Mouse (Mus musculus): ENCODE results near the gene Adgrb2. TPM values are rescaled to one million over a fixed set of nuclear protein-coding genes. Genes with fewer than 3 reads are reported as not detected.

Adgrb2 gene
- polyA plus RNA-seq, 1 experiment from 2014 or later: 0.70 TPM

- ATAC-seq: no peak
Observed at GRCm38 (mm10) chr4:129966201-129966600, 18.5 kb upstream of the Adgrb2 start.

GRCm38 (mm10) chr4:129967024-129968014 lies 17.4 kb upstream of the Adgrb2 start:
- no peaks in the 10 kb centered on the region for H3K36me3 ChIP-seq (ENCODE audit: control insufficient read depth, insufficient read depth)
- no peak for TF ChIP-seq CTCF (IDR thresholded peaks at IDR 0.05; ENCODE audit: low read depth)
- H3K27me3 ChIP-seq (replicated peaks; ENCODE audit: control insufficient read depth, insufficient read depth, low read length): peaks cover 4% of the 10 kb centered on the region; the same call in 1 of the 2 replicates
- no peak overlapping the region for H3K4me2 ChIP-seq (replicated peaks; ENCODE audit: low read depth)
- no peak for ATAC-seq
- no peaks in the 10 kb centered on the region for H3K4me1 ChIP-seq (replicated peaks; ENCODE audit: control insufficient read depth, insufficient read depth, low read length)
- H3K9ac ChIP-seq (ENCODE audit: low read depth, low read length): no peak overlapping the region
- no peak overlapping the region for H3K4me3 ChIP-seq (ENCODE audit: low read depth, low read length)
- H3K9me3 ChIP-seq (ENCODE audit: control insufficient read depth): no peaks in the 10 kb centered on the region
- no peak overlapping the region for H3K27ac ChIP-seq (ENCODE audit: low read depth, low read length)
- WGBS: 50% methylated on average over 13 of the region's 13 CpGs

More at GRCm38 (mm10) chr4:129966201-129966600, 18.5 kb upstream of the Adgrb2 start:
- no peaks in the 10 kb centered on the region for H3K9me3 ChIP-seq (ENCODE audit: control insufficient read depth)
- no peak overlapping the region for H3K4me3 ChIP-seq (ENCODE audit: low read depth, low read length)
- H3K27ac ChIP-seq (ENCODE audit: low read depth, low read length): no peak overlapping the region
- no peak overlapping the region for H3K9ac ChIP-seq (ENCODE audit: low read depth, low read length)
- no peaks in the 10 kb centered on the region for H3K4me1 ChIP-seq (replicated peaks; ENCODE audit: control insufficient read depth, insufficient read depth, low read length)
- no peaks in the 10 kb centered on the region for H3K36me3 ChIP-seq (ENCODE audit: control insufficient read depth, insufficient read depth)
- 0 out of 2 replicates have a peak, but pooled peaks cover 5% of the 10 kb centered on the region for H3K27me3 ChIP-seq (replicated peaks; ENCODE audit: control insufficient read depth, insufficient read depth, low read length)
- 41% methylated on average over 10 of the region's 10 CpGs for WGBS
- TF ChIP-seq CTCF (IDR thresholded peaks at IDR 0.05; ENCODE audit: low read depth): no peak
- no peak overlapping the region for H3K4me2 ChIP-seq (replicated peaks; ENCODE audit: low read depth)

- Histone ChIP-seq H3K4me3 (ENCODE audit: low read depth, low read length) (no peak overlapping the region), H3K9ac (ENCODE audit: low read depth, low read length) (no peak overlapping the region), H3K9me3 (ENCODE audit: control insufficient read depth) (no peaks in the 10 kb centered on the region), H3K36me3 (ENCODE audit: control insufficient read depth, insufficient read depth) (no peaks in the 10 kb centered on the region), H3K4me1 (replicated peaks; ENCODE audit: control insufficient read depth, insufficient read depth, low read length) (no peaks in the 10 kb centered on the region), H3K27ac (ENCODE audit: low read depth, low read length) (no peak overlapping the region), H3K27me3 (replicated peaks; ENCODE audit: control insufficient read depth, insufficient read depth, low read length) (peaks cover 4% of the 10 kb centered on the region; the same call in 1 of the 2 replicates), H3K4me2 (replicated peaks; ENCODE audit: low read depth) (no peak overlapping the region)
- no peak for TF ChIP-seq CTCF (IDR thresholded peaks at IDR 0.05; ENCODE audit: low read depth)
- 59% methylated on average over 8 of the region's 8 CpGs for WGBS
- no peak for ATAC-seq
Observed at GRCm38 (mm10) chr4:129970168-129970567, 14.5 kb upstream of the Adgrb2 start.

- Histone ChIP-seq H3K27ac (ENCODE audit: low read depth, low read length) (no peak overlapping the region), H3K4me1 (replicated peaks; ENCODE audit: control insufficient read depth, insufficient read depth, low read length) (no peaks in the 10 kb centered on the region), H3K36me3 (ENCODE audit: control insufficient read depth, insufficient read depth) (no peaks in the 10 kb centered on the region), H3K4me2 (replicated peaks; ENCODE audit: low read depth) (no peak overlapping the region), H3K27me3 (replicated peaks; ENCODE audit: control insufficient read depth, insufficient read depth, low read length) (peaks cover 4% of the 10 kb centered on the region; the same call in 1 of the 2 replicates), H3K4me3 (ENCODE audit: low read depth, low read length) (no peak overlapping the region), H3K9me3 (ENCODE audit: control insufficient read depth) (no peaks in the 10 kb centered on the region), H3K9ac (ENCODE audit: low read depth, low read length) (no peak overlapping the region)
- WGBS: 87% methylated on average over 11 of the region's 11 CpGs
- no peak for ATAC-seq
- TF ChIP-seq CTCF (IDR thresholded peaks at IDR 0.05; ENCODE audit: low read depth): no peak
Observed at GRCm38 (mm10) chr4:129970861-129971260, 13.8 kb upstream of the Adgrb2 start.

DNA sequence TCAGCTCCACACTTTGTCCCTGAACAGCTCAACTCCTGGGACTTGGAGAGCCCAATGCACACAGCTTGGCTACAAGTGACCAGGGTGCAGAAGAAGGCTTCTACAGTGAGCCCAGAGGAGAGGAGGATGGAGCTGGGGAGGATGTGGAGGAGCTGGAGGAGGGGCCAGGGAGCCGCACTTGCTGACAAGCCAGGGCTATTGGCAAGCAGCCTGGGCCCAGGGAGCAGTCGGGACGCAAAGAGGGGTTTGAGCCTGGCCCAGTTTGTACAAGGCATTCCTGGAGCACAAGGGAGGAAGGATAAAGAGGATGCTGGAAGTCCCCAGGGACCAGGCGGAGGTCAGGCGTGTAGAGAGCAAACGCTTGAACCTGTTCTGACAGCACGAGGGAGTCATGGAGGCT lies 12.7 kb upstream of the Adgrb2 start:
- no peak overlapping the region for H3K27ac ChIP-seq (ENCODE audit: low read depth, low read length)
- WGBS: 40% methylated on average over 7 of the region's 7 CpGs
- TF ChIP-seq CTCF (IDR thresholded peaks at IDR 0.05; ENCODE audit: low read depth): no peak
- H3K4me1 ChIP-seq (replicated peaks; ENCODE audit: control insufficient read depth, insufficient read depth, low read length): no peaks in the 10 kb centered on the region
- no peak overlapping the region for H3K4me3 ChIP-seq (ENCODE audit: low read depth, low read length)
- no peak for ATAC-seq
- no peak overlapping the region for H3K9ac ChIP-seq (ENCODE audit: low read depth, low read length)
- peaks cover 4% of the 10 kb centered on the region; the same call in 1 of the 2 replicates for H3K27me3 ChIP-seq (replicated peaks; ENCODE audit: control insufficient read depth, insufficient read depth, low read length)
- no peaks in the 10 kb centered on the region for H3K9me3 ChIP-seq (ENCODE audit: control insufficient read depth)
- H3K4me2 ChIP-seq (replicated peaks; ENCODE audit: low read depth): no peak overlapping the region
- no peaks in the 10 kb centered on the region for H3K36me3 ChIP-seq (ENCODE audit: control insufficient read depth, insufficient read depth)

GRCm38 (mm10) chr4:129974285-129974684 lies 10.4 kb upstream of the Adgrb2 start:
- WGBS: 71% methylated on average over 9 of the region's 9 CpGs

More at GRCm38 (mm10) chr4:129974285-129974684, 10.4 kb upstream of the Adgrb2 start:
- H3K4me1 ChIP-seq (replicated peaks; ENCODE audit: control insufficient read depth, insufficient read depth, low read length): no peaks in the 10 kb centered on the region
- H3K27me3 ChIP-seq (replicated peaks; ENCODE audit: control insufficient read depth, insufficient read depth, low read length): no peaks in the 10 kb centered on the region; the same call in 1 of the 2 replicates
- no peaks in the 10 kb centered on the region for H3K36me3 ChIP-seq (ENCODE audit: control insufficient read depth, insufficient read depth)
- H3K4me2 ChIP-seq (replicated peaks; ENCODE audit: low read depth): no peak overlapping the region
- TF ChIP-seq CTCF (IDR thresholded peaks at IDR 0.05; ENCODE audit: low read depth): no peak
- no peak for ATAC-seq
- H3K4me3 ChIP-seq (ENCODE audit: low read depth, low read length): no peak overlapping the region
- H3K27ac ChIP-seq (ENCODE audit: low read depth, low read length): no peak overlapping the region
- H3K9me3 ChIP-seq (ENCODE audit: control insufficient read depth): no peaks in the 10 kb centered on the region
- H3K9ac ChIP-seq (ENCODE audit: low read depth, low read length): no peak overlapping the region
